Mouse (Mus musculus) neural tube, embryonic 12.5 days (tissue): ENCODE data around the gene Nhlrc2. TPM values are rescaled to one million over a fixed set of nuclear protein-coding genes. Genes with fewer than 3 reads are reported as not detected.

ENCODE experiments used
- ATAC-seq: fragments of 200-750 bp; cut with Nextera tagmentation; 2 replicates; pipeline ENCODE4 v1.8.0; 2017; ENCODE audit warnings: low read depth, mild to moderate bottlenecking, moderate TSS enrichment, moderate library complexity; ENCODE audit not compliant: low FRiP score
- H3K27ac ChIP-seq: fragments of 300-500 bp; sonication (generic); 2 replicates; pipeline ENCODE4 v1.5.1; 2016
- H3K27me3 ChIP-seq: fragments of 300-500 bp; sonication (generic); replicated peaks from 2 replicates; pipeline ENCODE4 v1.6.1; 2016; ENCODE audit warnings: mild to moderate bottlenecking
- H3K36me3 ChIP-seq: fragments of 300-500 bp; sonication (generic); 2 replicates; pipeline ENCODE4 v1.6.1; 2016; ENCODE audit warnings: mild to moderate bottlenecking
- H3K4me1 ChIP-seq: fragments of 300-500 bp; sonication (generic); 2 replicates; pipeline ENCODE4 v1.6.1; 2016
- H3K4me2 ChIP-seq: fragments of 300-500 bp; sonication (generic); replicated peaks from 2 replicates; pipeline ENCODE4 v1.6.1; 2016; ENCODE audit warnings: mild to moderate bottlenecking
- H3K4me3 ChIP-seq: fragments of 300-500 bp; sonication (generic); 2 replicates; pipeline ENCODE4 v1.5.1; 2016
- H3K9ac ChIP-seq: fragments of 300-500 bp; sonication (generic); 2 replicates; pipeline ENCODE4 v1.6.1; 2016; ENCODE audit warnings: mild to moderate bottlenecking
- H3K9me3 ChIP-seq: fragments of 300-500 bp; sonication (generic); 2 replicates; pipeline ENCODE4 v1.6.1; 2016; ENCODE audit warnings: mild to moderate bottlenecking
- WGBS: fragments of 180-500 bp; shearing (Covaris S2); methylation state at CpG from one replicate; pipeline ENCODE4 v1.1.7; 2016; 5-methylcytosine and 5-hydroxymethylcytosine counted together
- polyA plus RNA-seq: library from polyadenylated mRNA; unstranded; fragments of >200 nt; fragmentation: Nextera tagmentation; extraction: Ambion mirVana; gene quantifications from 2 replicates; pipeline ENCODE4 v1.2.1, GENCODE M21; 2016

The Nhlrc2 gene
- polyA plus RNA-seq, 1 experiment from 2014 or later: 12.7 TPM

DNA sequence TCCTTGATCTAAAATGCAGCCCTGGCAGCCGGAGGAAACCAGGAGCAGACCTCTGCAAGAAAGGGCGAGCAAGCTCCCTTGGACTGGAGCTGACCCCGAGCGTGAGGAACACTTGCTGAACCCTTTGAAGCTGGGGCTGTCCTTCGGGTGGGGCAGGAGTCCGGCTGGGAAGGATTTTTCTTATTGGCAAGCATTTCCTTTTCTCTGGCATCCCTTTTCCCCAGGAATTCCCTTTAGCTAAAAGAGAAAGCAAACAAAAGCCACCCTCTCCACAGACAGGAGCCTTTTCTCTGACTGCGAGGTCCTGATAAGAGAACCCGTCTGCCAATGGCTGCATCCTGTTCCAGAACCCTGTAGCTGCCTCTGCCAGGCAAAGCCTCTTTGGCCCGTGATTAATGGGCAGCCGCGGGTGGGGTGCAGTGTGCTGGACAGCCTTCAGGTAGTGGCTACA is 83.4 kb downstream of the Nhlrc2 start:
- Histone ChIP-seq H3K4me2 (no peak overlapping the region), H3K9ac (no peak overlapping the region), H3K9me3 (no peaks in the 10 kb centered on the region), H3K27ac (no peak overlapping the region), H3K4me1 (no peaks in the 10 kb centered on the region), H3K36me3 (no peaks in the 10 kb centered on the region), H3K4me3 (no peak overlapping the region), H3K27me3 (no peaks in the 10 kb centered on the region)
- 70% methylated on average over 11 of the region's 11 CpGs for WGBS
- ATAC-seq: no peak

GRCm38 (mm10) chr19:56637035-56637683 is 89.1 kb downstream of the Nhlrc2 start:
- Histone ChIP-seq H3K9me3 (peaks cover 4% of the 10 kb centered on the region; the same call in 1 of the 2 replicates), H3K4me1 (no peaks in the 10 kb centered on the region; the same call in 1 of the 2 replicates), H3K4me2 (no peak overlapping the region), H3K36me3 (no peaks in the 10 kb centered on the region), H3K9ac (no peak overlapping the region), H3K4me3 (no peak overlapping the region), H3K27me3 (no peaks in the 10 kb centered on the region), H3K27ac (no peak overlapping the region)
- no peak for ATAC-seq
- WGBS: 47% methylated on average over 12 of the region's 12 CpGs

- WGBS: 75% methylated on average over 9 of the region's 9 CpGs
- Histone ChIP-seq H3K9me3 (peaks cover 4% of the 10 kb centered on the region; the same call in 1 of the 2 replicates), H3K4me3 (no peak overlapping the region), H3K4me2 (no peak overlapping the region), H3K27ac (no peak overlapping the region), H3K36me3 (no peaks in the 10 kb centered on the region), H3K9ac (no peak overlapping the region), H3K4me1 (no peaks in the 10 kb centered on the region; the same call in 1 of the 2 replicates), H3K27me3 (no peaks in the 10 kb centered on the region)
- no peak for ATAC-seq
These were observed 89.6 kb downstream of the Nhlrc2 start for GRCm38 (mm10) chr19:56637684-56638049.

DNA sequence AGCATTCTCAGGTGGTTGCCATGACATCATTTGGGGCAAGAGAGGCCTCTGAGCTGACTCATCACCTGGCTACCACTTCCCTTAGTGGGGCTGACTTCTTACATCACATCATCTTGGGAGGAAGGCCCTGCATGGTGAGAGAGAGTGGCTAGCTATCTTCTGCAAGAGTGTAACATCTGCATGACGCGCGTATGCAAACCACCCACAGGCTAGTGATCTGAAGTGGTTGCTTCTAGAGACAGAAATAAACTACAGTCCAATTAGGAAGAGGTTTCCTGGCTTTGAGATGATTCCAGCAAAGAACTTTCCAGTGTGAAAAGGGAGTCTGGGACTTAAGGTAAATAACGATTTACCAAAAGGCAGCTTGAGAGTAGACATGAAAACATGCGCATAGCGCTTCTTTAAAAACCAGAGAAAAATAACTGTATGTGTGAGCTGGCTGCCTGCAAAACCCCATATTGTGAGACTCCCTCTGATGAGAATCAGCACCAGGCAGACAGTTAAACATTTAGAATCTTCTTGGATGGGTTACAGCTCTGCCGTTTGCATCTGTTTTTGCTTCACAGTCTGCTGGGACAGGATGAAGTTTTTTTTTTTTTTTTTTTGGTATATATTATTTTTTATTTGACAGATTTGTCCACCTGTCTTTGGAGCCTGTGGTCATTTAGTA is 99.5 kb downstream of the Nhlrc2 start:
- H3K9ac ChIP-seq: no peak overlapping the region
- ATAC-seq: no peak
- WGBS: 92% methylated on average over 7 of the region's 7 CpGs

DNA sequence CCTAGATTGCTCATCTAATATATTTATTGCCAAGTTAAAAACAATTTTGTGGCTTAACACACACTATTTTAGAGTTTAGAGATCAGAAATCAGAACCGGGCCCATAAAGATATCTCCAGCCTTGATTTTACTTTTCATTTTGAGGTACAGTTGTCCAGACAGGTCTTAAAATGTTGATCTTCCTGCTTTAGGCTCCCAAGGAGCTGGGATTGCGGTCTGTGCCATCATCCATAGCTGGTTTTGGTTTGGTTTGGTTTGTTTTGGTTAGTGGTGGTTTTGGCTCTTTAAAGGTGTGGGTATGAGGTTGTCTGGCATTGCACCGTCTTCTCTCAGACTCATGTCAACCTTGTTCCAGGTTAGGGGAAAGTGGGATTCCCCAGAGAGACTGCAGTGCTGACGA is 103.2 kb downstream of the Nhlrc2 start:
- H3K36me3 ChIP-seq: no peaks in the 10 kb centered on the region
- H3K27me3 ChIP-seq: no peaks in the 10 kb centered on the region; the same call in 1 of the 2 replicates
- H3K9me3 ChIP-seq: peaks cover 6% of the 10 kb centered on the region; the same call in 1 of the 2 replicates
- no peak for ATAC-seq
- H3K4me2 ChIP-seq: no peak overlapping the region
- no peak overlapping the region for H3K27ac ChIP-seq
- WGBS: 91% methylated on average over 4 of the region's 4 CpGs
- H3K4me3 ChIP-seq: no peak overlapping the region
- H3K9ac ChIP-seq: no peak overlapping the region
- H3K4me1 ChIP-seq: peaks cover 12% of the 10 kb centered on the region

More for the DNA sequence above, 99.5 kb downstream of the Nhlrc2 start:
- Histone ChIP-seq H3K27me3 (no peaks in the 10 kb centered on the region), H3K27ac (no peak overlapping the region), H3K9me3 (peaks cover 8% of the 10 kb centered on the region; the same call in 1 of the 2 replicates), H3K4me3 (no peak overlapping the region), H3K36me3 (no peaks in the 10 kb centered on the region), H3K4me2 (no peak overlapping the region), H3K4me1 (peaks cover 6% of the 10 kb centered on the region)

GRCm38 (mm10) chr19:56652034-56652962 is 104.2 kb downstream of the Nhlrc2 start:
- Histone ChIP-seq H3K27ac (no peak overlapping the region), H3K36me3 (no peaks in the 10 kb centered on the region), H3K9me3 (no peaks in the 10 kb centered on the region), H3K4me2 (peak overlapping the region; percentile 46), H3K4me1 (peaks cover 12% of the 10 kb centered on the region), H3K27me3 (no peaks in the 10 kb centered on the region; the same call in 1 of the 2 replicates), H3K9ac (no peak overlapping the region), H3K4me3 (no peak overlapping the region)
- 19% methylated on average over 19 of the region's 19 CpGs for WGBS
- ATAC-seq: peak; percentile 61

Other genes with a start within 250 kb of the Nhlrc2 start
- 0.19 and 0.27 TPM in 2 replicates for gene Nrap, start 158.2 kb upstream of the Nhlrc2 start, polyA plus RNA-seq
- gene Casp7, start 151.1 kb upstream of the Nhlrc2 start, polyA plus RNA-seq: 16.0 and 16.4 TPM in 2 replicates
- gene Plekhs1, start 86.6 kb upstream of the Nhlrc2 start, polyA plus RNA-seq: 0.15 TPM in 1 of 2 replicates, not detected in the other
- 12.1 and 16.0 TPM in 2 replicates for gene Dclre1a, start within 50 bp of the Nhlrc2 start, polyA plus RNA-seq
- gene Adrb1, start 173.9 kb downstream of the Nhlrc2 start, polyA plus RNA-seq: 0.30 and 0.54 TPM in 2 replicates